Mouse (Mus musculus): ENCODE measurements around the gene Htra3. TPM values are rescaled to one million over a fixed set of nuclear protein-coding genes. Genes with fewer than 3 reads are reported as not detected.

Htra3 gene
- polyA plus RNA-seq, 2 experiments: 0.46 to 0.99 TPM

- Histone ChIP-seq H3K9ac (replicated peaks) (no peak overlapping the region), H3K4me3 (ENCODE audit: insufficient read depth in 1 of 2, low read depth in 2 of 2, low read length in 2 of 2) (no peak overlapping the region), H3K4me1 (replicated peaks; ENCODE audit: control insufficient read depth in 2 of 2, insufficient read depth in 2 of 2, low read length in 1 of 2) (no peaks in the 10 kb centered on the region), H3K4me2 (ENCODE audit: low read depth) (no peak overlapping the region), H3K27me3 (ENCODE audit: control insufficient read depth, insufficient read depth, low read length) (no peaks in the 10 kb centered on the region), H3K36me3 (replicated peaks; ENCODE audit: control insufficient read depth, insufficient read depth, low read depth) (no peaks in the 10 kb centered on the region), H3K27ac (no peak overlapping the region), H3K9me3 (ENCODE audit: control insufficient read depth, low read length) (no peaks in the 10 kb centered on the region)
- WGBS (ENCODE audit: insufficient replicate concordance): 65% methylated on average over 7 of the region's 7 CpGs
- TF ChIP-seq CTCF (IDR thresholded peaks at IDR 0.05; ENCODE audit: low read depth) (no peak), EP300 (IDR thresholded peaks at IDR 0.05; ENCODE audit: low read depth) (no peak)
- DNase-seq (ENCODE audit: low read depth in 3 of 3, low spot score in 3 of 3): no peak
- no peak for ATAC-seq (ENCODE audit: insufficient read depth)
Observed at GRCm38 (mm10) chr5:35666152-35666551, 13.4 kb downstream of the Htra3 start.

GRCm38 (mm10) chr5:35662021-35662545 lies 17.5 kb downstream of the Htra3 start:
- Histone ChIP-seq H3K9ac (replicated peaks) (no peak overlapping the region), H3K27me3 (ENCODE audit: control insufficient read depth, insufficient read depth, low read length) (no peaks in the 10 kb centered on the region), H3K4me2 (ENCODE audit: low read depth) (no peak overlapping the region), H3K4me1 (replicated peaks; ENCODE audit: control insufficient read depth in 2 of 2, insufficient read depth in 2 of 2, low read length in 1 of 2) (no peaks in the 10 kb centered on the region), H3K27ac (no peak overlapping the region), H3K4me3 (ENCODE audit: insufficient read depth in 1 of 2, low read depth in 2 of 2, low read length in 2 of 2) (no peak overlapping the region), H3K9me3 (ENCODE audit: control insufficient read depth, low read length) (no peaks in the 10 kb centered on the region), H3K36me3 (replicated peaks; ENCODE audit: control insufficient read depth, insufficient read depth, low read depth) (no peaks in the 10 kb centered on the region)
- DNase-seq (ENCODE audit: low read depth in 3 of 3, low spot score in 3 of 3): no peak
- no peak for ATAC-seq (ENCODE audit: insufficient read depth)
- TF ChIP-seq CTCF (IDR thresholded peaks at IDR 0.05; ENCODE audit: low read depth): no peak
- 66% methylated on average over 9 of the region's 9 CpGs for WGBS (ENCODE audit: insufficient replicate concordance)

GRCm38 (mm10) chr5:35661210-35661609 lies 18.4 kb downstream of the Htra3 start:
- H3K4me2 ChIP-seq (ENCODE audit: low read depth): no peak overlapping the region
- TF ChIP-seq CTCF (IDR thresholded peaks at IDR 0.05; ENCODE audit: low read depth) (no peak), EP300 (IDR thresholded peaks at IDR 0.05; ENCODE audit: low read depth) (no peak)
- DNase-seq (ENCODE audit: low read depth in 3 of 3, low spot score in 3 of 3): no peak

GRCm38 (mm10) chr5:35659503-35659902 lies 20.1 kb downstream of the Htra3 start:
- Histone ChIP-seq H3K4me3 (ENCODE audit: insufficient read depth in 1 of 2, low read depth in 2 of 2, low read length in 2 of 2) (no peak overlapping the region), H3K9ac (replicated peaks) (no peak overlapping the region), H3K27me3 (ENCODE audit: control insufficient read depth, insufficient read depth, low read length) (no peaks in the 10 kb centered on the region), H3K27ac (no peak overlapping the region), H3K4me1 (replicated peaks; ENCODE audit: control insufficient read depth in 2 of 2, insufficient read depth in 2 of 2, low read length in 1 of 2) (no peaks in the 10 kb centered on the region), H3K36me3 (replicated peaks; ENCODE audit: control insufficient read depth, insufficient read depth, low read depth) (no peaks in the 10 kb centered on the region), H3K4me2 (ENCODE audit: low read depth) (no peak overlapping the region), H3K9me3 (ENCODE audit: control insufficient read depth, low read length) (no peaks in the 10 kb centered on the region)
- no peak for ATAC-seq (ENCODE audit: insufficient read depth)
- DNase-seq (ENCODE audit: low read depth in 3 of 3, low spot score in 3 of 3): no peak
- 46% methylated on average over 3 of the region's 3 CpGs for WGBS (ENCODE audit: insufficient replicate concordance)
- TF ChIP-seq EP300 (IDR thresholded peaks at IDR 0.05; ENCODE audit: low read depth) (no peak), CTCF (IDR thresholded peaks at IDR 0.05; ENCODE audit: low read depth) (no peak)

More at GRCm38 (mm10) chr5:35661210-35661609, 18.4 kb downstream of the Htra3 start:
- H3K27ac ChIP-seq: no peak overlapping the region
- H3K9ac ChIP-seq (replicated peaks): no peak overlapping the region
- H3K36me3 ChIP-seq (replicated peaks; ENCODE audit: control insufficient read depth, insufficient read depth, low read depth): no peaks in the 10 kb centered on the region
- H3K4me3 ChIP-seq (ENCODE audit: insufficient read depth in 1 of 2, low read depth in 2 of 2, low read length in 2 of 2): no peak overlapping the region
- no peak for ATAC-seq (ENCODE audit: insufficient read depth)
- WGBS (ENCODE audit: insufficient replicate concordance): 57% methylated on average over 6 of the region's 6 CpGs
- no peaks in the 10 kb centered on the region for H3K9me3 ChIP-seq (ENCODE audit: control insufficient read depth, low read length)
- H3K4me1 ChIP-seq (replicated peaks; ENCODE audit: control insufficient read depth in 2 of 2, insufficient read depth in 2 of 2, low read length in 1 of 2): no peaks in the 10 kb centered on the region
- no peaks in the 10 kb centered on the region for H3K27me3 ChIP-seq (ENCODE audit: control insufficient read depth, insufficient read depth, low read length)

GRCm38 (mm10) chr5:35655753-35656485 lies 23.7 kb downstream of the Htra3 start:
- Histone ChIP-seq H3K4me1 (replicated peaks; ENCODE audit: control insufficient read depth in 2 of 2, insufficient read depth in 2 of 2, low read length in 1 of 2) (no peaks in the 10 kb centered on the region), H3K36me3 (replicated peaks; ENCODE audit: control insufficient read depth, insufficient read depth, low read depth) (no peaks in the 10 kb centered on the region), H3K9ac (replicated peaks) (no peak overlapping the region), H3K4me3 (ENCODE audit: insufficient read depth in 1 of 2, low read depth in 2 of 2, low read length in 2 of 2) (no peak overlapping the region), H3K4me2 (ENCODE audit: low read depth) (no peak overlapping the region), H3K9me3 (ENCODE audit: control insufficient read depth, low read length) (no peaks in the 10 kb centered on the region), H3K27me3 (ENCODE audit: control insufficient read depth, insufficient read depth, low read length) (no peaks in the 10 kb centered on the region), H3K27ac (no peak overlapping the region)
- DNase-seq (ENCODE audit: low read depth in 3 of 3, low spot score in 3 of 3) (no peak), ATAC-seq (ENCODE audit: insufficient read depth) (no peak)
- WGBS (ENCODE audit: insufficient replicate concordance): 63% methylated on average over 10 of the region's 10 CpGs
- TF ChIP-seq CTCF (IDR thresholded peaks at IDR 0.05; ENCODE audit: low read depth) (no peak; the same call in 1 of the 2 replicates), EP300 (IDR thresholded peaks at IDR 0.05; ENCODE audit: low read depth) (no peak)

Data from liver, embryonic 14.5 days (tissue).